Comparison of ENCODE assay signal across 16 mouse cellular contexts in genomic region chr5:129015020-129015419, GRCm38 (mm10).
"Had no signal": no experiment of that assay in that cellular context is flagged by ENCODE, and none has a peak within 500 bp of the region (broad histone marks: within the 10 kb centered on the region; RNA-seq: fewer than 3 reads in every experiment).

No protein-coding gene starts in this region.

- DNase-seq: retina, postnatal 1 day; right cerebral cortex, adult 18-20 months; right cerebral cortex, postnatal 14 days; right cerebral cortex, postnatal 25 days; right cerebral cortex, postnatal 4 days; spleen, adult 18-20 months; thymus, adult 18-20 months; thymus, adult 2 months; thymus, postnatal 14 days; thymus, postnatal 25 days; thymus, postnatal 36 days; thymus, postnatal 4 days had no signal

- H3K9me3 ChIP-seq: neural tube, embryonic 13.5 days; neural tube, embryonic 15.5 days; stomach, embryonic 15.5 days had no signal

- H3K4me3 ChIP-seq: neural tube, embryonic 13.5 days; neural tube, embryonic 15.5 days; stomach, embryonic 15.5 days had no signal

- H3K27me3 ChIP-seq: neural tube, embryonic 13.5 days; neural tube, embryonic 15.5 days; stomach, embryonic 15.5 days had no signal

- H3K36me3 ChIP-seq: neural tube, embryonic 13.5 days; neural tube, embryonic 15.5 days; stomach, embryonic 15.5 days had no signal

- H3K4me1 ChIP-seq: stomach, embryonic 15.5 days had no signal

- H3K9ac ChIP-seq: neural tube, embryonic 13.5 days; neural tube, embryonic 15.5 days; stomach, embryonic 15.5 days had no signal

- H3K4me2 ChIP-seq: neural tube, embryonic 13.5 days; neural tube, embryonic 15.5 days; stomach, embryonic 15.5 days had no signal

- H3K27ac ChIP-seq: neural tube, embryonic 13.5 days; neural tube, embryonic 15.5 days; stomach, embryonic 15.5 days; stomach, postnatal 0 days had no signal
